Mouse (Mus musculus): ENCODE results near the gene 4930404N11Rik. TPM values are rescaled to one million over a fixed set of nuclear protein-coding genes. Genes with fewer than 3 reads are reported as not detected.

4930404N11Rik gene
- total and polyA plus RNA-seq, 2 experiments from 2014 or later: 0.99 TPM; not detected in 1

DNA sequence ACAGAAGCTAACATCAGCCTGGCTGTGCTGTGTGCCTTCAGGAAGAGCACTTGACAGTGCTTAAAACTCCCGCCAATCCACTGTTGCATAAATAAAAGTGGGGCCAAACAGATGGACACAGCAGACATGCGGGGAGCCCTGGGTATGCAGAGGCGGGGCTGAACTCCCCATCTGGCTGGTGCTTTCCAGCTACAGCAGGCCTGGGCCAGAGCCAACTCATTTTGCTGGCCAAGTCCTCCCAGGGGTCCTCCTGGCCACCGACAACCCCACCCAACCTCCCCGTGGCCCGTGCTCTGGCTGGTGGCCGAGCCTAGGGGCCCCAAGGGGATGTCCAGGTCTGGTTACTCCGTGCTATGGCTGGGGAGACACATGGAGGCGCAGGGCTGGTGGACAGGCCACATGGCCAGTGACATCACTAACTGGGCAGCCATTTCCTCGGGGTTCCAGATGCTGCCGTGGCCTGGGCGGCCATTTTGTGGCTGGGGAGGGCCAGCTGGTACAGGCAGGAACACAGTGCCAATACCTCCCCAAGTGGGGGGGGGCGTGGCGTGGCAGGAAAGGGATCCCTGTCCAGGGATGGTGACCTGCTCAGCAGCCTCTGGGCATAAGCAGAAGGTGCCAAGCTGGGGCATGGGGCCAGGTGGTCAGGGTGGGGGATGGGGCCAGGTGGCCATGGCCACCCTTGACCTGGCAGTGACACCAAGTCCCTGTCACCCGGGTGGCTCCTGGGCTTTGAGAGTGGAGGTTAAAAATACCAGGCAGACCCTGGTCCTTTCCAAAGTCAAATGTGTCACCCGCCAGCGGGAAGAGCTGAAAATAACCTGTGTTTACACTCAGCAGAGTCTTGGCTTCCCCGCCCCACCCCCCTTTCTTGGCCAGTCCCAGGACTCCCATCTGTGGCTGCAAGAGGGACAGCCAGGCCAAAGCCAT lies 46.1 kb upstream of the 4930404N11Rik start:
- no peak for TF ChIP-seq CTCF (IDR thresholded peaks at IDR 0.05; ENCODE audit: low read depth)
- WGBS: 39% methylated on average over 18 of the region's 18 CpGs
- DNase-seq (ENCODE audit: low spot score) (peak; percentile 83), ATAC-seq (peak; percentile 60)
- Histone ChIP-seq H3K9ac (replicated peaks; ENCODE audit: low read length) (no peak overlapping the region), H3K27me3 (ENCODE audit: insufficient read depth, low read length) (no peaks in the 10 kb centered on the region), H3K27ac (peak overlapping the region; percentile 71), H3K4me2 (ENCODE audit: low read depth, low read length) (no peak overlapping the region), H3K36me3 (ENCODE audit: insufficient read depth, low read length) (peaks cover 6% of the 10 kb centered on the region; the same call in 1 of the 2 replicates), H3K9me3 (ENCODE audit: low read length) (no peaks in the 10 kb centered on the region), H3K4me3 (ENCODE audit: low read length) (no peak overlapping the region), H3K4me1 (ENCODE audit: insufficient read depth, low read length) (peaks cover 26% of the 10 kb centered on the region)

- ATAC-seq (no peak), DNase-seq (ENCODE audit: low spot score) (no peak)
- 49% methylated on average over 9 of the region's 9 CpGs for WGBS
- peaks cover 6% of the 10 kb centered on the region; the same call in 1 of the 2 replicates for H3K36me3 ChIP-seq (ENCODE audit: insufficient read depth, low read length)
- H3K4me3 ChIP-seq (ENCODE audit: low read length): no peak overlapping the region
- peaks cover 25% of the 10 kb centered on the region for H3K4me1 ChIP-seq (ENCODE audit: insufficient read depth, low read length)
- TF ChIP-seq CTCF (IDR thresholded peaks at IDR 0.05; ENCODE audit: low read depth): no peak
- no peak overlapping the region for H3K4me2 ChIP-seq (ENCODE audit: low read depth, low read length)
- no peaks in the 10 kb centered on the region for H3K27me3 ChIP-seq (ENCODE audit: insufficient read depth, low read length)
- no peaks in the 10 kb centered on the region for H3K9me3 ChIP-seq (ENCODE audit: low read length)
- H3K27ac ChIP-seq: peak overlapping the region; percentile 71
- H3K9ac ChIP-seq (replicated peaks; ENCODE audit: low read length): no peak overlapping the region
Observed at GRCm38 (mm10) chr10:81410981-81411380, 45.4 kb upstream of the 4930404N11Rik start.

GRCm38 (mm10) chr10:81410350-81410749 lies 44.7 kb upstream of the 4930404N11Rik start:
- no peak overlapping the region for H3K4me2 ChIP-seq (ENCODE audit: low read depth, low read length)
- peaks cover 25% of the 10 kb centered on the region for H3K4me1 ChIP-seq (ENCODE audit: insufficient read depth, low read length)
- no peak overlapping the region for H3K9ac ChIP-seq (replicated peaks; ENCODE audit: low read length)
- no peak for TF ChIP-seq CTCF (IDR thresholded peaks at IDR 0.05; ENCODE audit: low read depth)
- ATAC-seq (no peak), DNase-seq (ENCODE audit: low spot score) (no peak)
- peaks cover 10% of the 10 kb centered on the region for H3K36me3 ChIP-seq (ENCODE audit: insufficient read depth, low read length)
- no peak overlapping the region for H3K4me3 ChIP-seq (ENCODE audit: low read length)
- no peaks in the 10 kb centered on the region for H3K9me3 ChIP-seq (ENCODE audit: low read length)
- 74% methylated on average over 4 of the region's 4 CpGs for WGBS
- 0 out of 2 replicates have a peak overlapping the region, but pooled peaks have one; percentile 71 for H3K27ac ChIP-seq
- no peaks in the 10 kb centered on the region for H3K27me3 ChIP-seq (ENCODE audit: insufficient read depth, low read length)

GRCm38 (mm10) chr10:81409330-81409729 lies 43.7 kb upstream of the 4930404N11Rik start:
- Histone ChIP-seq H3K9ac (replicated peaks; ENCODE audit: low read length) (no peak overlapping the region), H3K27ac (peak overlapping the region; percentile 11; the same call in 1 of the 2 replicates), H3K36me3 (ENCODE audit: insufficient read depth, low read length) (peaks cover 17% of the 10 kb centered on the region), H3K4me1 (ENCODE audit: insufficient read depth, low read length) (peaks cover 25% of the 10 kb centered on the region), H3K27me3 (ENCODE audit: insufficient read depth, low read length) (no peaks in the 10 kb centered on the region), H3K4me2 (ENCODE audit: low read depth, low read length) (no peak overlapping the region), H3K9me3 (ENCODE audit: low read length) (no peaks in the 10 kb centered on the region), H3K4me3 (ENCODE audit: low read length) (no peak overlapping the region)
- 31% methylated on average over 8 of the region's 8 CpGs for WGBS
- TF ChIP-seq CTCF (IDR thresholded peaks at IDR 0.05; ENCODE audit: low read depth): no peak
- DNase-seq (ENCODE audit: low spot score): no peak
- no peak for ATAC-seq

DNA sequence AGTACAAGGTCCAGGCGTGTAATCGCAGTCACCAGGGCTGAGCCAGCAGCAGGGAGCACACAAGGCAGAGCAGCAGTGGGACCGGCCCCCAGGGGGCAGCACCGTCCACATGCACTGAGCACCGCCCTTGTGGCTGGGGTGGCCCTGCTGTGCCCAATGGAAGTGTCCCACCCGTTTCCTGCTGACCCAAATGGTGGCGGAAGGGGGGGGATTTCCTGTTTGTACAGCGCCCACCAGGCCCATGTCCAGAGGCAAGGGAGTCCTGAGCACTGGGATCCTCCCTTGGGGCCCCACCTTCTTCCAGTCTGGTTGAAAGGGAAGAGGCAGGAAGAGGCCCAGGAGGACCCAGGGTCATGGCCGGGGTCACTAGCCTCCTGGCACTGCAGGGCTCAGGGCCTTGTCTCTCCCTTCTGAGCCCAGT lies 43.3 kb upstream of the 4930404N11Rik start:
- H3K36me3 ChIP-seq (ENCODE audit: insufficient read depth, low read length): peaks cover 21% of the 10 kb centered on the region
- peak; percentile 82 for TF ChIP-seq CTCF (IDR thresholded peaks at IDR 0.05; ENCODE audit: low read depth)
- peak overlapping the region; percentile 11; the same call in 1 of the 2 replicates for H3K27ac ChIP-seq
- no peaks in the 10 kb centered on the region for H3K27me3 ChIP-seq (ENCODE audit: insufficient read depth, low read length)
- ATAC-seq: no peak
- no peak overlapping the region for H3K9ac ChIP-seq (replicated peaks; ENCODE audit: low read length)
- WGBS: 35% methylated on average over 9 of the region's 9 CpGs
- peaks cover 25% of the 10 kb centered on the region for H3K4me1 ChIP-seq (ENCODE audit: insufficient read depth, low read length)
- no peak overlapping the region for H3K4me2 ChIP-seq (ENCODE audit: low read depth, low read length)
- H3K4me3 ChIP-seq (ENCODE audit: low read length): no peak overlapping the region
- peak; percentile 74 for DNase-seq (ENCODE audit: low spot score)
- no peaks in the 10 kb centered on the region for H3K9me3 ChIP-seq (ENCODE audit: low read length)

DNA sequence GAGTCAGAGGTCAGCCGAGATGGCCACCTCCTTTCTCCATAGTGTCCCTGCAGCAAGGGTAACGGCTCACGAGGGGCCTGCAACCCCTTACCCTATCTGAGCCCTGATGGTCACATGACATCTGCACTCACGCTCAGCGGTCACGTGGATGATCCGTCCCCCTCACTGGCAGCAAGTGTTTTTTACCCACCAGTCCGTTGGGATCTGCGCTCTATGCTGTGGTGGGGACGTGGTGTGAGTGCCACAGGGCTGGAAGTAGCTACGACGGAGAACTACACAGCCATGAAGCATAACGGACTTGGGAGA lies 42.8 kb upstream of the 4930404N11Rik start:
- Histone ChIP-seq H3K9ac (replicated peaks; ENCODE audit: low read length) (no peak overlapping the region), H3K27me3 (ENCODE audit: insufficient read depth, low read length) (no peaks in the 10 kb centered on the region), H3K4me3 (ENCODE audit: low read length) (no peak overlapping the region), H3K4me1 (ENCODE audit: insufficient read depth, low read length) (peaks cover 25% of the 10 kb centered on the region), H3K36me3 (ENCODE audit: insufficient read depth, low read length) (peaks cover 24% of the 10 kb centered on the region), H3K4me2 (ENCODE audit: low read depth, low read length) (no peak overlapping the region), H3K27ac (no peak overlapping the region), H3K9me3 (ENCODE audit: low read length) (no peaks in the 10 kb centered on the region)
- WGBS: 55% methylated on average over 13 of the region's 13 CpGs
- ATAC-seq: no peak
- no peak for TF ChIP-seq CTCF (IDR thresholded peaks at IDR 0.05; ENCODE audit: low read depth)
- no peak for DNase-seq (ENCODE audit: low spot score)

Measured in hindbrain, postnatal 0 days (tissue).